Mouse (Mus musculus) megakaryocyte, embryonic 14.5 days (primary cell): ENCODE measurements around the gene Hells. TPM values are rescaled to one million over a fixed set of nuclear protein-coding genes. Genes with fewer than 3 reads are reported as not detected.

Source experiments
- H3K27me3 ChIP-seq: replicated peaks from 2 replicates; pipeline ENCODE3; 2012; ENCODE audit warnings: inconsistent platforms
- H3K36me3 ChIP-seq: replicated peaks from 2 replicates; pipeline ENCODE3; 2012; ENCODE audit warnings: low read length, inconsistent platforms, mixed read lengths
- H3K4me1 ChIP-seq: 2 replicates; pipeline ENCODE4 v1.6.1; 2012; ENCODE audit warnings: inconsistent platforms
- H3K4me3 ChIP-seq: replicated peaks from 2 replicates; pipeline ENCODE3; 2012; ENCODE audit warnings: moderate library complexity, mild to moderate bottlenecking, inconsistent platforms
- H3K9me3 ChIP-seq: 2 replicates; pipeline ENCODE4 v1.6.1; 2012; ENCODE audit warnings: inconsistent platforms
- FLI1 ChIP-seq: IDR thresholded peaks from 2 replicates; pipeline ENCODE4 v1.6.1; 2012; ENCODE audit warnings: low read length, inconsistent platforms, mixed read lengths
- GATA1 ChIP-seq: IDR thresholded peaks from 3 replicates; pipeline ENCODE4 v1.6.1; 2012; ENCODE audit warnings: mixed read lengths, low read length, inconsistent platforms, borderline replicate concordance
- polyA plus RNA-seq: library from polyadenylated mRNA; stranded (reverse); fragments of >175 nt; gene quantifications from 2 replicates; pipeline ENCODE4 v1.2.3, GENCODE M21; 2012; ENCODE audit warnings: low replicate concordance; ENCODE audit not compliant: insufficient read depth

Hells gene
- polyA plus RNA-seq, 1 experiment: 1.4 TPM

DNA sequence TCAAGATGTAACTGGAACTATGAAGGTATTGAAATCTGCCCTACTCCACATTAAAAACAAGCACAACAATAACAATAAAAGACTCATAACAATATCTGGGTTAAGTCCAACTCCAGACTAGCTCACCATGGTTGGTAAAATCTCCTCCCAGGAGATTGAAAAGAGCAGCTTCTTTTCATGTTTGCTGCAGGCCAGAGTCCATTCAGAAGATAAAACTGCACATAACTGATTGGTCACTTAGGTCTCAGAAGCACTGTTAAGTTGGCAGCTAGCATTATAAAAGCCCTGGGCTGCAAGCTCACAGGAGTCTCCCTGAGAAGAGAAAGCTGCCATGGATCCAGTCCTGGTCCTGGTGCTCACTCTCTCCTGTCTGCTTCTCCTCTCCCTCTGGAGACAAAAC is 76.0 kb downstream of the Hells start, which contains the start of gene Cyp2c55:
Cyp2c55 (plus strand) TSS at position 305 of the 400 bp plus-strand sequence.
- Histone ChIP-seq H3K4me3 (no peak within 1 kb of the TSS), H3K36me3 (no peaks in the 10 kb centered on the region), H3K27me3 (no peaks in the 10 kb centered on the region), H3K4me1 (no peaks in the 10 kb centered on the region), H3K9me3 (peaks cover 6% of the 10 kb centered on the region; the same call in 1 of the 2 replicates)
- TF ChIP-seq FLI1 (no peak), GATA1 (no peak)

Other genes with a start within 250 kb of the Hells start
- 0.35 TPM in 1 of 2 replicates, not detected in the other for gene Noc3l, start 111.7 kb upstream of the Hells start, polyA plus RNA-seq
- gene Tbc1d12, start 94.3 kb upstream of the Hells start, polyA plus RNA-seq: 0.46 TPM in 1 of 2 replicates, not detected in the other
- not detected in 2 replicates for gene Cyp2c55, start 76.1 kb downstream of the Hells start, polyA plus RNA-seq
- not detected in 2 replicates for gene Cyp2c65, start 130.1 kb downstream of the Hells start, polyA plus RNA-seq
- gene Cyp2c66, start 183.0 kb downstream of the Hells start, polyA plus RNA-seq: not detected in 2 replicates